Mouse (Mus musculus): Measurements from ENCODE around the gene Dcaf11. TPM values are rescaled to one million over a fixed set of nuclear protein-coding genes. Genes with fewer than 3 reads are reported as not detected.

Dcaf11 gene
- polyA plus RNA-seq (2014; fragmentation: Nextera tagmentation; extraction: Ambion mirVana), result 67.7 and 68.0 TPM in 2 replicates

GRCm38 (mm10) chr14:55559799-55560201 lies at the start of gene Dcaf11:
Dcaf11 (plus strand) TSS chr14:55560006.
- WGBS, result under 1% methylated on average over 27 of the region's 27 CpGs
- no peaks in the 10 kb centered on the region for H3K27me3 ChIP-seq (ENCODE audit: control insufficient read depth, insufficient read depth, low read length)
- peak; percentile 93 for DNase-seq (ENCODE audit: low spot score)
- peak within 1 kb of the TSS; percentile 62 for H3K9ac ChIP-seq (ENCODE audit: low read length)
- H3K27ac ChIP-seq (replicated peaks; ENCODE audit: low read depth, low read length), result peak within 1 kb of the TSS; percentile 86
- H3K9me3 ChIP-seq (ENCODE audit: control insufficient read depth, low read length), result no peaks in the 10 kb centered on the region
- no peaks in the 10 kb centered on the region for H3K36me3 ChIP-seq (ENCODE audit: control insufficient read depth, insufficient read depth, low read length)
- ATAC-seq (ENCODE audit: insufficient number of reproducible peaks, low FRiP score, low TSS enrichment, low read depth), result peak; percentile 86
- H3K4me1 ChIP-seq (ENCODE audit: control insufficient read depth, insufficient read depth, low read length), result peaks cover 4% of the 10 kb centered on the region; the same call in 1 of the 2 replicates
- peak within 1 kb of the TSS; percentile 62 for H3K4me2 ChIP-seq (ENCODE audit: low read depth, severe bottlenecking)
- peak within 1 kb of the TSS; percentile 55 for H3K4me3 ChIP-seq (ENCODE audit: low read depth, low read length)

- H3K4me1 ChIP-seq (ENCODE audit: control insufficient read depth, insufficient read depth, low read length), result no peaks in the 10 kb centered on the region
- ATAC-seq (ENCODE audit: insufficient number of reproducible peaks, low FRiP score, low TSS enrichment, low read depth) (peak; percentile 44; the same call in 1 of the 2 replicates), DNase-seq (ENCODE audit: low spot score) (no peak)
- H3K36me3 ChIP-seq (ENCODE audit: control insufficient read depth, insufficient read depth, low read length), result no peaks in the 10 kb centered on the region
- no peak within 1 kb of the TSS for H3K9ac ChIP-seq (ENCODE audit: low read length)
- no peak within 1 kb of the TSS for H3K27ac ChIP-seq (replicated peaks; ENCODE audit: low read depth, low read length)
- no peaks in the 10 kb centered on the region for H3K27me3 ChIP-seq (ENCODE audit: control insufficient read depth, insufficient read depth, low read length)
- H3K4me2 ChIP-seq (ENCODE audit: low read depth, severe bottlenecking), result no peak within 1 kb of the TSS
- H3K9me3 ChIP-seq (ENCODE audit: control insufficient read depth, low read length), result no peaks in the 10 kb centered on the region
- H3K4me3 ChIP-seq (ENCODE audit: low read depth, low read length), result no peak within 1 kb of the TSS
- WGBS, result 66% methylated on average over 22 of the region's 22 CpGs
Measured at GRCm38 (mm10) chr14:55510125-55510731, 49.6 kb upstream of the Dcaf11 start, which contains the start of gene Cpne6. Cpne6 (plus strand) TSS chr14:55510445.

DNA sequence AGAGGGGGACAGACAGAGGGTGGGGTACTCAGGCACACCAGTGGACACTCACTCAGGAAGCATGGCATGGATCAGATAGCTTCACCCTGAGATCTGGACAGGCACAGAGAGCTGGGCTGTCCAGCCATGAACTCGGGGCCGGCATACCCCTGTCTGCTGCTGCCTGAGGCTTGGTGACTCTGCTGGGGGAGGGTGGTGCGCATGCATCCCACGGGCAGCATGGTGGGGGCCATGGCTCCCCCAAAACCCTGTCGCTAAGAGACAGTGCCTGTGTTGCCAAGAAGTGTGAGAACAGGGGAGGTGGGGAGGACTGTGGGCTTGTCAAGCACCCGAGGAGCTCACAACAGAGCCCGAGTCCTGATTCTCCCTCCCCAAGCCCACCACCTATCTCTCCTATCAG lies 48.8 kb upstream of the Dcaf11 start:
- no peak overlapping the region for H3K4me3 ChIP-seq (ENCODE audit: low read depth, low read length)
- no peak for DNase-seq (ENCODE audit: low spot score)
- ATAC-seq (ENCODE audit: insufficient number of reproducible peaks, low FRiP score, low TSS enrichment, low read depth), result no peak
- no peaks in the 10 kb centered on the region for H3K36me3 ChIP-seq (ENCODE audit: control insufficient read depth, insufficient read depth, low read length)
- H3K27me3 ChIP-seq (ENCODE audit: control insufficient read depth, insufficient read depth, low read length), result no peaks in the 10 kb centered on the region
- H3K4me1 ChIP-seq (ENCODE audit: control insufficient read depth, insufficient read depth, low read length), result no peaks in the 10 kb centered on the region
- H3K9ac ChIP-seq (ENCODE audit: low read length), result no peak overlapping the region
- H3K9me3 ChIP-seq (ENCODE audit: control insufficient read depth, low read length), result no peaks in the 10 kb centered on the region
- H3K4me2 ChIP-seq (ENCODE audit: low read depth, severe bottlenecking), result no peak overlapping the region
- 55% methylated on average over 7 of the region's 7 CpGs for WGBS
- no peak overlapping the region for H3K27ac ChIP-seq (replicated peaks; ENCODE audit: low read depth, low read length)

DNA sequence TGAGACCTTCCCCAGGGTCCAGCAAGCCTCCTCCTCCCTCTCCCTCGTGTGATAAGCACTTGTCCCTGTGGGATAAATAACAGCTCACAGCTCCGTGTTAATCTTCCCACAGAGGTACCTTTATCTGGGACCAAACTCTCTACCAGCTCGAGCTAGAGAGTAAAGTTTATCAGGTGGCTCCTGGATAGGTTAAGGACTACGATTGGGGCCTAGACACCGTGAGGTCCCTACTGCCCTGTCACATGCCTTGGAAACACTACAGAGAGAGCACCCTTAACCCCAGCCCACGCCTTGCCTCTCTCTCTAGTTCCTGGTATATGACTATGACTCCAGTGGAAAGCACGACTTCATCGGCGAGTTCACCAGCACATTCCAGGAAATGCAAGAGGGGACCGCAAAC lies 45.9 kb upstream of the Dcaf11 start:
- Histone ChIP-seq H3K4me2 (ENCODE audit: low read depth, severe bottlenecking) (no peak overlapping the region), H3K27me3 (ENCODE audit: control insufficient read depth, insufficient read depth, low read length) (no peaks in the 10 kb centered on the region), H3K4me3 (ENCODE audit: low read depth, low read length) (no peak overlapping the region), H3K4me1 (ENCODE audit: control insufficient read depth, insufficient read depth, low read length) (no peaks in the 10 kb centered on the region), H3K9me3 (ENCODE audit: control insufficient read depth, low read length) (no peaks in the 10 kb centered on the region), H3K27ac (replicated peaks; ENCODE audit: low read depth, low read length) (no peak overlapping the region), H3K9ac (ENCODE audit: low read length) (no peak overlapping the region), H3K36me3 (ENCODE audit: control insufficient read depth, insufficient read depth, low read length) (no peaks in the 10 kb centered on the region)
- DNase-seq (ENCODE audit: low spot score), result no peak
- ATAC-seq (ENCODE audit: insufficient number of reproducible peaks, low FRiP score, low TSS enrichment, low read depth), result no peak
- 69% methylated on average over 10 of the region's 10 CpGs for WGBS

GRCm38 (mm10) chr14:55515846-55516245 lies 44.0 kb upstream of the Dcaf11 start:
- 92% methylated on average over 4 of the region's 4 CpGs for WGBS
- H3K36me3 ChIP-seq (ENCODE audit: control insufficient read depth, insufficient read depth, low read length), result no peaks in the 10 kb centered on the region
- H3K4me3 ChIP-seq (ENCODE audit: low read depth, low read length), result no peak overlapping the region
- no peak overlapping the region for H3K9ac ChIP-seq (ENCODE audit: low read length)
- H3K9me3 ChIP-seq (ENCODE audit: control insufficient read depth, low read length), result no peaks in the 10 kb centered on the region
- peaks cover 8% of the 10 kb centered on the region for H3K27me3 ChIP-seq (ENCODE audit: control insufficient read depth, insufficient read depth, low read length)
- no peak overlapping the region for H3K27ac ChIP-seq (replicated peaks; ENCODE audit: low read depth, low read length)
- ATAC-seq (ENCODE audit: insufficient number of reproducible peaks, low FRiP score, low TSS enrichment, low read depth) (no peak), DNase-seq (ENCODE audit: low spot score) (no peak)
- no peak overlapping the region for H3K4me2 ChIP-seq (ENCODE audit: low read depth, severe bottlenecking)
- no peaks in the 10 kb centered on the region for H3K4me1 ChIP-seq (ENCODE audit: control insufficient read depth, insufficient read depth, low read length)

DNA sequence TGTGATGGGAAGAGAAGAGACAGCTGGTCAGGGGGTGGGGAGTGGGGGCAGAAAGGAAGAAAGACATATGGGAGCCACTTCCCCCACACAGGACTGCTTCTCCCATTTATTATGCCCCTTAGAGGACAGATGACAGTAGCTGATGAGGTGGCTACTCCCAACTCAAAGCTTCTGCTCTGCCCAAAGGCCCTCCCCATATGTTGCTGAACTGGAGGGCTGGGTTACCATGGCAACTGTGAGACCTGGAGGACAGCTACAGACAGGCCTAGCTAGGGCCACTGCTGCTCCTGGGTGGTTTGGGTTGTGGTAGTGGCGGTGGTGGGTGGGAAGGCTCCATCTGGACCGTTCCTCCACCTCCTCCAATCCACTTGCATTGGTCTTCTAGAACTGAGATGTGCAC lies 40.9 kb upstream of the Dcaf11 start:
- H3K36me3 ChIP-seq (ENCODE audit: control insufficient read depth, insufficient read depth, low read length), result no peaks in the 10 kb centered on the region
- no peak overlapping the region for H3K4me2 ChIP-seq (ENCODE audit: low read depth, severe bottlenecking)
- H3K4me3 ChIP-seq (ENCODE audit: low read depth, low read length), result no peak overlapping the region
- no peaks in the 10 kb centered on the region for H3K4me1 ChIP-seq (ENCODE audit: control insufficient read depth, insufficient read depth, low read length)
- H3K9ac ChIP-seq (ENCODE audit: low read length), result no peak overlapping the region
- H3K27ac ChIP-seq (replicated peaks; ENCODE audit: low read depth, low read length), result no peak overlapping the region
- ATAC-seq (ENCODE audit: insufficient number of reproducible peaks, low FRiP score, low TSS enrichment, low read depth) (no peak), DNase-seq (ENCODE audit: low spot score) (no peak)
- peaks cover 20% of the 10 kb centered on the region for H3K27me3 ChIP-seq (ENCODE audit: control insufficient read depth, insufficient read depth, low read length)
- no peaks in the 10 kb centered on the region for H3K9me3 ChIP-seq (ENCODE audit: control insufficient read depth, low read length)
- WGBS, result 43% methylated on average over 2 of the region's 2 CpGs

- Histone ChIP-seq H3K4me1 (ENCODE audit: control insufficient read depth, insufficient read depth, low read length) (no peaks in the 10 kb centered on the region), H3K9ac (ENCODE audit: low read length) (no peak overlapping the region), H3K27me3 (ENCODE audit: control insufficient read depth, insufficient read depth, low read length) (peaks cover 20% of the 10 kb centered on the region), H3K4me2 (ENCODE audit: low read depth, severe bottlenecking) (no peak overlapping the region), H3K27ac (replicated peaks; ENCODE audit: low read depth, low read length) (no peak overlapping the region), H3K36me3 (ENCODE audit: control insufficient read depth, insufficient read depth, low read length) (no peaks in the 10 kb centered on the region), H3K9me3 (ENCODE audit: control insufficient read depth, low read length) (no peaks in the 10 kb centered on the region), H3K4me3 (ENCODE audit: low read depth, low read length) (no peak overlapping the region)
- ATAC-seq (ENCODE audit: insufficient number of reproducible peaks, low FRiP score, low TSS enrichment, low read depth) (no peak), DNase-seq (ENCODE audit: low spot score) (no peak)
- 62% methylated on average over 4 of the region's 4 CpGs for WGBS
Measured at GRCm38 (mm10) chr14:55519604-55520003, 40.2 kb upstream of the Dcaf11 start.

DNA sequence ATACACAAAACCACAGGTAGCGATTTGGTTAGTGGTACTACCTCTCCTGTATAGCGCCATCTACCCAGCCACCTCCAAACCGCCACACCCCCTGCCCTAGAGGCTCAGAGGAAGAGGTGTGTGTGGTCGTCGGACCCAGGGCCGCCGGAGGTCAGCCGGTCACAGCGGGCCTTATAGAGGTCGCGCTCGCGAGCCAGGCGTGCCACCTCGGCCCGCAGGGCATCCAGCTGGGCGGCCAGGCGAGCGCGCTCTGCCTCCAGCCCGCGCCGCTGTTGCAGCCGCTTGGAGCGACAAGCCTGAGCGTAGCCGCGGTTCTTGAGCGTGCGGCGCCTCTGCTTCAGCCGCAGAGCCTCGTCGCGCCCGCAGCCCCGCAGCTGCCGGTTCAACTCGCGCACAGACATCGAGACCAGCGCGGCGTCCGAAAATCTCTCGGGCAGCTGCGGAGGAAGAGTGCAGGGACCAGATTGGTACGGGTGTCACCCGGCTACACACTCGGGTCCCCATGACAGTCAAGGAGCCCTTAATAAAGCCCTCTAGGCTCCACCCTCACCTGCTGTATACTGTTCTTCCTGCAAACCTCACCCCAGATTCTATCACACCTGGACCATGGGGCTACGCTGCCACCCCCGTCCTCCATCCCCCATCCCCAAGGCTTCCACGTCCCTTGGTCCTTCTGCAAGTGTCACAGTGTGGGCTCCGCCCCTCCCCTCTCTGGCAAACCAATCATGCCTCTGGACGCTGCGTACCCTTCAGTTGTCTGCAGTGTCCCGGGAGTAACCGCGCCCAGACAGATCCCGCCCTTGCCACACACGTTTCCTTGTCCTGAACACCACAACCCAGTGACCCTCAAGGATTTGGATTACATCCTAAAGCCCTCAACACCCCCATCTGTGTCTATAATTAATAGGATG lies 39.1 kb upstream of the Dcaf11 start:
- H3K9me3 ChIP-seq (ENCODE audit: control insufficient read depth, low read length), result no peaks in the 10 kb centered on the region
- WGBS, result under 1% methylated on average over 61 of the region's 61 CpGs
- H3K4me3 ChIP-seq (ENCODE audit: low read depth, low read length), result peak overlapping the region; percentile 43
- ATAC-seq (ENCODE audit: insufficient number of reproducible peaks, low FRiP score, low TSS enrichment, low read depth), result peak; percentile 35; the same call in 1 of the 2 replicates
- no peaks in the 10 kb centered on the region for H3K36me3 ChIP-seq (ENCODE audit: control insufficient read depth, insufficient read depth, low read length)
- no peak overlapping the region for H3K27ac ChIP-seq (replicated peaks; ENCODE audit: low read depth, low read length)
- peaks cover 20% of the 10 kb centered on the region for H3K27me3 ChIP-seq (ENCODE audit: control insufficient read depth, insufficient read depth, low read length)
- no peak overlapping the region for H3K9ac ChIP-seq (ENCODE audit: low read length)
- no peaks in the 10 kb centered on the region for H3K4me1 ChIP-seq (ENCODE audit: control insufficient read depth, insufficient read depth, low read length)
- peak; percentile 55 for DNase-seq (ENCODE audit: low spot score)
- peak overlapping the region; percentile 84 for H3K4me2 ChIP-seq (ENCODE audit: low read depth, severe bottlenecking)

Measured in limb, embryonic 11.5 days (tissue).